Mouse (Mus musculus) midbrain, postnatal 0 days (tissue): Measurements from ENCODE around the gene Uspl1. TPM values are rescaled to one million over a fixed set of nuclear protein-coding genes. Genes with fewer than 3 reads are reported as not detected.
"Not testable (repeated sequence)": the region's sequence is repeated elsewhere in the genome, so short reads cannot be mapped to it uniquely, and the experiment has no call there.

Source experiments
- ATAC-seq: fragments of 200-750 bp; cut with Nextera tagmentation; 2 replicates; pipeline ENCODE4 v1.8.0; 2017; ENCODE audit warnings: moderate number of reproducible peaks, mild to moderate bottlenecking, moderate TSS enrichment, moderate library complexity; ENCODE audit not compliant: low FRiP score
- DNase-seq: peaks from one replicate; pipeline ENCODE4 v3.0.0-alpha.2; 2015; ENCODE audit warnings: low spot score
- H3K27ac ChIP-seq: fragments of 300-500 bp; sonication (generic); 2 replicates; pipeline ENCODE4 v1.5.1; 2014; ENCODE audit warnings: low read depth, mild to moderate bottlenecking, low read length, mixed read lengths
- H3K27me3 ChIP-seq: fragments of 300-500 bp; sonication (generic); 2 replicates; pipeline ENCODE4 v1.6.1; 2014; ENCODE audit warnings: low read length, control low read depth, mixed read lengths; ENCODE audit not compliant: insufficient read depth
- H3K36me3 ChIP-seq: fragments of 300-500 bp; sonication (generic); 2 replicates; pipeline ENCODE4 v1.6.1; 2014; ENCODE audit warnings: low read length, control low read depth, mixed read lengths; ENCODE audit not compliant: insufficient read depth
- H3K4me1 ChIP-seq: fragments of 300-500 bp; sonication (generic); 2 replicates; pipeline ENCODE4 v1.6.1; 2014; ENCODE audit warnings: mild to moderate bottlenecking, control low read depth, antibody characterized with exemption, low read length, mixed read lengths; ENCODE audit not compliant: insufficient read depth
- H3K4me2 ChIP-seq: fragments of 300-500 bp; sonication (generic); 2 replicates; pipeline ENCODE4 v1.6.1; 2014; ENCODE audit warnings: low read depth, mild to moderate bottlenecking, low read length, mixed read lengths; ENCODE audit not compliant: poor library complexity, severe bottlenecking
- H3K4me3 ChIP-seq: fragments of 300-500 bp; sonication (generic); 2 replicates; pipeline ENCODE4 v1.5.1; 2014; ENCODE audit warnings: low read depth, mild to moderate bottlenecking, low read length, moderate library complexity
- H3K9ac ChIP-seq: fragments of 300-500 bp; sonication (generic); replicated peaks from 2 replicates; pipeline ENCODE4 v1.6.1; 2014; ENCODE audit warnings: mild to moderate bottlenecking, low read length, moderate library complexity, mixed read lengths; ENCODE audit not compliant: poor library complexity, severe bottlenecking
- H3K9me3 ChIP-seq: fragments of 300-500 bp; sonication (generic); 2 replicates; pipeline ENCODE4 v1.6.1; 2016; ENCODE audit warnings: low read length, control low read depth
- CTCF ChIP-seq: IDR thresholded peaks from 2 replicates; pipeline ENCODE4 v1.5.1; 2016; ENCODE audit warnings: antibody characterized with exemption, mild to moderate bottlenecking
- WGBS: fragments of 180-500 bp; shearing (Covaris S2); extraction: QIAGEN DNeasy Blood & Tissue Kit; methylation state at CpG from one replicate; pipeline ENCODE4 v1.1.7; 2014; 5-methylcytosine and 5-hydroxymethylcytosine counted together
- polyA plus RNA-seq: library from polyadenylated mRNA; unstranded; fragments of >200 nt; fragmentation: Nextera tagmentation; extraction: Ambion mirVana; gene quantifications from 2 replicates; pipeline ENCODE4 v1.2.1, GENCODE M21; 2015
- total RNA-seq: library from RNA; depleted of rRNA; stranded (reverse); fragments of >200 nt; gene quantifications from 2 replicates; pipeline ENCODE4 v1.2.3, GENCODE M21; 2014

The Uspl1 gene
- total and polyA plus RNA-seq, 2 experiments from 2014 or later = 47.0 to 48.1 TPM

DNA sequence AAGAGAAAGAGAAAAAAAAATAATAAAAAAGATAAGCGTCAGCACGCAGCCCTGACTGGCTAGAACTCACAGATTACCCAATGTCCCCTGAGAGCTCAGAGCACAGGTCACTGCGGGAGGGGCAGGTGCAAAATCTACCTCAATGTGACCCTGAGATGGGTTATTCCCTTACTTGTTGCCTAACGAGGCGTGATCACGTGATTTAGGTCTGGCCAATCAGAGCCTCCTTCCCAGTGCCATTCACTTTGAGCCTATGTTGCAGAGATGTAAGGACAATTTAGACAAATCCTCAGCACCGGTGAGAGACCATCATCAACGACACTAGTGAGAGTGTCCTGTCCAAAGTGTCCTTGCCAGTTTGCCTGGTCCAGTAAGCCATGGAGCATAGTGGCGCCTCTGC, 43.8 kb upstream of the Uspl1 start:
- no peak overlapping the region for H3K27ac ChIP-seq
- no peak overlapping the region for H3K4me3 ChIP-seq
- H3K4me1 ChIP-seq = no peaks in the 10 kb centered on the region
- H3K27me3 ChIP-seq = no peaks in the 10 kb centered on the region
- H3K36me3 ChIP-seq = no peaks in the 10 kb centered on the region
- ATAC-seq (no peak), DNase-seq (no peak)
- H3K9me3 ChIP-seq = no peaks in the 10 kb centered on the region
- no peak overlapping the region for H3K4me2 ChIP-seq
- TF ChIP-seq CTCF = no peak
- H3K9ac ChIP-seq = no peak overlapping the region
- WGBS = 60% methylated on average over 9 of the region's 9 CpGs

DNA sequence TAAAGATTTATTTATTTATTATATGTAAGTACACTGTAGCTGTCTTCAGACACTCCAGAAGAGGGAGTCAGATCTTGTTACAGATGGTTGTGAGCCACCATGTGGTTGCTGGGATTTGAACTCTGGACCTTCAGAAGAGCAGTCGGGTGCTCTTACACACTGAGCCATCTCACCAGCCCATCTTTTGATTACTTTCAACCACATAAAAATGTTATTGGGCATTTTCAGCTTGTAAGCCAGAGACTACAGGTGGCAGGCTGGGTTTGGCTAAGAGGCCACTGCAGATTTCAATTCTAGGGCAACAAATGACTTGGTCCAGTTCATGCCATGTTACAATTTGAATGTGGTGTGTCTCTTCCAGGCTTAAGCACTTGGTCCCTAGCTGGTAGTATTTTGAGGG, 43.0 kb upstream of the Uspl1 start:
- not testable (repeated sequence) for H3K27me3 ChIP-seq, H3K36me3 ChIP-seq, H3K4me2 ChIP-seq, H3K4me1 ChIP-seq, H3K9me3 ChIP-seq, H3K27ac ChIP-seq, DNase-seq, H3K4me3 ChIP-seq, H3K9ac ChIP-seq, ATAC-seq
- WGBS = 100% methylated on average over 1 of the region's 1 CpGs

DNA sequence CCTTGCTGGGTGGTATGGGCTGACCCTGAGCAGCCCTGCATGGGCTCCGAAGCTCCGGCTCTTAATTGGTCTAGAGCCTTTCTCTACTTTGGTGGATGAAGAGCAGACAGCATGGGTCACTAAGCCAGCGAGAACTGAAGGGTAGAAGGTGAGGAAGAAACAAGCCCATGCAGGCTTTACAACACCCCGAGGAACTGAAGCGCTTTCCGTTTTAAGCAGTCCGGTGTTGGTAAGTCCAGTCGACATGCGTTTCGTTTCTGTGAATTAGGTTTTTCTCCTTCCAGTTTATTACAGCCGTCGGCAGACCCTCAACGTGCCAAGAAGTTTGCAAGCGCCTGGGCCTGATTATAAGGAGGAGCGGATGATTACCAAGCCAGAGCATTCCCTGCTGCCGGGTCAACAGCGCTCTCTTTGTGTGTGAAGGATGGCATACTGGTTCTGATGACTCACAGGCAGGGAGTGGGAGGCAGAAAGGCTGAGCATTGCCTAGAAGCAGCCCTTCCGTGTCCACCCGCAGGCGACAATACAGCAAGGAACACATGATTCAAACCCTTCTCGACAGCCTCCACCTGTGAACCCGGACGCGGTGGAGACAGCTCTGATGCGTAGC, 40.3 kb upstream of the Uspl1 start:
- Histone ChIP-seq H3K4me3 (no peak overlapping the region), H3K4me2 (no peak overlapping the region), H3K9me3 (no peaks in the 10 kb centered on the region), H3K9ac (no peak overlapping the region), H3K27me3 (no peaks in the 10 kb centered on the region), H3K36me3 (no peaks in the 10 kb centered on the region), H3K4me1 (no peaks in the 10 kb centered on the region), H3K27ac (no peak overlapping the region)
- 78% methylated on average over 25 of the region's 25 CpGs for WGBS
- no peak for TF ChIP-seq CTCF
- ATAC-seq = no peak
- peak; percentile 46 for DNase-seq

GRCm38 (mm10) chr5:149146691-149147090, 37.5 kb upstream of the Uspl1 start:
- Histone ChIP-seq H3K36me3 (no peaks in the 10 kb centered on the region), H3K27me3 (no peaks in the 10 kb centered on the region), H3K9me3 (no peaks in the 10 kb centered on the region), H3K4me2 (no peak overlapping the region), H3K4me3 (no peak overlapping the region), H3K9ac (no peak overlapping the region), H3K27ac (no peak overlapping the region), H3K4me1 (no peaks in the 10 kb centered on the region)
- DNase-seq (no peak), ATAC-seq (no peak)
- no peak for TF ChIP-seq CTCF
- WGBS = 94% methylated on average over 7 of the region's 7 CpGs

- Histone ChIP-seq H3K4me1 (no peaks in the 10 kb centered on the region), H3K9me3 (no peaks in the 10 kb centered on the region), H3K27ac (no peak overlapping the region), H3K4me3 (no peak overlapping the region), H3K4me2 (no peak overlapping the region), H3K36me3 (no peaks in the 10 kb centered on the region), H3K27me3 (no peaks in the 10 kb centered on the region), H3K9ac (no peak overlapping the region)
- ATAC-seq (no peak), DNase-seq (no peak)
- 87% methylated on average over 8 of the region's 8 CpGs for WGBS
- TF ChIP-seq CTCF = no peak
Measured at GRCm38 (mm10) chr5:149147386-149148000, 36.7 kb upstream of the Uspl1 start.

- no peak overlapping the region for H3K4me3 ChIP-seq
- no peak overlapping the region for H3K4me2 ChIP-seq
- H3K4me1 ChIP-seq = no peaks in the 10 kb centered on the region
- TF ChIP-seq CTCF = no peak
- DNase-seq (no peak), ATAC-seq (no peak)
- 100% methylated on average over 3 of the region's 3 CpGs for WGBS
- no peaks in the 10 kb centered on the region for H3K27me3 ChIP-seq
- no peak overlapping the region for H3K27ac ChIP-seq
- H3K9me3 ChIP-seq = no peaks in the 10 kb centered on the region
- H3K36me3 ChIP-seq = no peaks in the 10 kb centered on the region
- no peak overlapping the region for H3K9ac ChIP-seq
Measured at GRCm38 (mm10) chr5:149150882-149151281, 33.3 kb upstream of the Uspl1 start.
